Mouse (Mus musculus): ENCODE measurements around the gene Ubash3b. TPM values are rescaled to one million over a fixed set of nuclear protein-coding genes. Genes with fewer than 3 reads are reported as not detected.

Gene Ubash3b
- polyA plus RNA-seq, 1 experiment from 2014 or later: 5.7 TPM

Other genes with a start within 250 kb of the Ubash3b start
- gene Jhy, start 197.6 kb downstream of the Ubash3b start, polyA plus RNA-seq (2015; fragmentation: Nextera tagmentation; extraction: Ambion mirVana): not detected in 2 replicates
- gene Crtam, start 157.1 kb downstream of the Ubash3b start, polyA plus RNA-seq (2015; fragmentation: Nextera tagmentation; extraction: Ambion mirVana): 0.08 TPM in 1 of 2 replicates, not detected in the other